Mouse (Mus musculus) activated CD4-positive, CD25-positive, alpha-beta regulatory T cell, adult 4 months (primary cell): Measurements from ENCODE around the gene Fam110a. TPM values are rescaled to one million over a fixed set of nuclear protein-coding genes. Genes with fewer than 3 reads are reported as not detected.

ENCODE experiments used
- ATAC-seq: one replicate; pipeline ENCODE4 v1.8.0; 2017
- polyA plus RNA-seq, 2 experiments: library from polyadenylated mRNA; unstranded; fragments of 100-300 nt; shearing (Covaris generic); gene quantifications; one replicate each; pipeline ENCODE4 v1.2.1; 2017

Gene Fam110a
- polyA plus RNA-seq, 2 experiments from 2014 or later = 15.2 to 27.5 TPM

GRCm38 (mm10) chr2:151969396-151969795 is 10.6 kb downstream of the Fam110a start:
- ATAC-seq = no peak

GRCm38 (mm10) chr2:151968986-151969385 is 11.0 kb downstream of the Fam110a start:
- no peak for ATAC-seq

DNA sequence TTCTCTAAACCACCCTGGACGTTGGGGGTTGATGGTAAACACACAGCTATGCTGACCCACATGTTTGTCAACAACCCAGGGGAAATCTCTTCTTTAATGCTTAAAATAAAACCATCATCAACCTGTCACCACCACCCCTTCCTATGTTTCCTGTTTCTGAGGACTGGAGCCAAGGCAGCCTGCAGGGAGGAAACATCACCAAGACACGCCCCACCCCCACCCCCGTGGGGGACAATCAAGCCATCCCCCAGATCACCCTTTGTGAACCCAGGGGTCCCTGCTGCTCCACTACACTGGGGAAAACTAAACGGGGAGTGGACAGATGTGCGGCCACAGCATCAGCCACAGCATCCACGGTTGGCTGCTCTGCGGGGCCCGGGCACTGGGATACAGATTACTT is 11.6 kb downstream of the Fam110a start:
- no peak for ATAC-seq

- peak; percentile 29 for ATAC-seq
These were observed 12.2 kb downstream of the Fam110a start for GRCm38 (mm10) chr2:151967792-151968191.

DNA sequence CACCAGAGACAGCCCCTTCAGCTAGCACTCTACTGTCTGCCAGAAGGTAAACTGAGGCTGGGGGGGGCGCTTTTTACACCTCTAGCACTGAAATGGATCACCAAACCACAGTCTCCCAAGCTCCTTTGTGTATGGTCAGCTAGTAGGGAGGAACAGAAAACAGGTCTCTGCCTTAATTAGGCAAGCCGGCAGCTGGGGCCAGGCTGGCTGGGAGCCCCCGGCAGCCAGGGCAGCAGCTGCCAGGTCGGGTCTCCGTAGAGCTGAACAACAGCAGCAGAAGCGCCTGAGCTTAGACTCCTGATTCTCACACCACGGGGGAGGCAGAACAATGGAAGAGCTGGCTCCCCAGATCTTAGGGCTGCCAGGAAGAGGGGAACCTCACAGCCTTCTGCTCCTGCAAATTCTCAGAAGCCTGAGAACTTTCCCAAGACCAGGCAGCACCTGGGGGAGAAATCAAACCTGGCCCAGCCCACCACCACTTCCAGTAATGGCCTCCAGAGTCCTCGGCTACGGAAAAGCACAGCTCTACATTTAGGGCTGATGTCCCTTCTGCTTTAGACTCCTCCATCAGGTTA is 12.8 kb downstream of the Fam110a start:
- ATAC-seq = no peak

DNA sequence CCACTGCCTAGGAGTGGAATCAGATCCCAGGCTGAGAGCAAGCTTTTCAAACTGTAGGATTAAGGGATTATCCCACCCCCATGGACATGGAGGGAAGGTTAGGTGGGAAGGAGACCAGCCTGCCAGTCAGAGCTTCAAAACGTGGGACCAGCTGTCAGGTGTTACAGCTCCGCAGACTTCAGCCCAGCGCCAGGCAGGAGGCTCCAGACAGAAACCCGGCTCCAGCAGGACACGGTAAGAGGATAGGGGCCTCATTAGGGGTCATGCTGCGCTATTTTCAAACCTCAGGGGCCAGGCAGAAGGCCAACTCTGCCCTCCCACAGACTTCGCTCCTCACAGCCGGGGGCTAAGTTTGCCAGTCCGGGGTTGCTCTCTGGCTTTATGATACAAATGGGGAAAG is 16.0 kb downstream of the Fam110a start:
- ATAC-seq = no peak

DNA sequence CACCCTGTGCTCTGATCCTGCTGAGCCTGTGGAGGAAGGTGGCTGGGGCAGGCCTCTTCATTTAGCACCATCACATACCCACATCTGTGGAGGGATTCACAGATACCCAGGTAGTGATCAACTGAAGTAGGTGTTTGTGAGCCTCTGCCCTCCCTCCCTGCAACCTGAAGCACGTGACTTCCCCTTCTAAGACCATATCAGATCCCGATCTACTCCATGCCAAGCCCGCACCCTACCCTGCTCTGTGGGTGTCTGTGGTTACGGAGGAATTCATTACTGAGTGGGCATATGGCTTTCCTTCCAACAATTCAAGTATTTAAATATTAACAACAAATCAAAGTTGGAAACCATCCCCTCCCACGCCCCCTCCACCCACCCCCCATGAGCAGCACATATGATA is 16.7 kb downstream of the Fam110a start:
- no peak for ATAC-seq

- no peak for ATAC-seq
These were observed 17.5 kb downstream of the Fam110a start for GRCm38 (mm10) chr2:151962474-151962873.

DNA sequence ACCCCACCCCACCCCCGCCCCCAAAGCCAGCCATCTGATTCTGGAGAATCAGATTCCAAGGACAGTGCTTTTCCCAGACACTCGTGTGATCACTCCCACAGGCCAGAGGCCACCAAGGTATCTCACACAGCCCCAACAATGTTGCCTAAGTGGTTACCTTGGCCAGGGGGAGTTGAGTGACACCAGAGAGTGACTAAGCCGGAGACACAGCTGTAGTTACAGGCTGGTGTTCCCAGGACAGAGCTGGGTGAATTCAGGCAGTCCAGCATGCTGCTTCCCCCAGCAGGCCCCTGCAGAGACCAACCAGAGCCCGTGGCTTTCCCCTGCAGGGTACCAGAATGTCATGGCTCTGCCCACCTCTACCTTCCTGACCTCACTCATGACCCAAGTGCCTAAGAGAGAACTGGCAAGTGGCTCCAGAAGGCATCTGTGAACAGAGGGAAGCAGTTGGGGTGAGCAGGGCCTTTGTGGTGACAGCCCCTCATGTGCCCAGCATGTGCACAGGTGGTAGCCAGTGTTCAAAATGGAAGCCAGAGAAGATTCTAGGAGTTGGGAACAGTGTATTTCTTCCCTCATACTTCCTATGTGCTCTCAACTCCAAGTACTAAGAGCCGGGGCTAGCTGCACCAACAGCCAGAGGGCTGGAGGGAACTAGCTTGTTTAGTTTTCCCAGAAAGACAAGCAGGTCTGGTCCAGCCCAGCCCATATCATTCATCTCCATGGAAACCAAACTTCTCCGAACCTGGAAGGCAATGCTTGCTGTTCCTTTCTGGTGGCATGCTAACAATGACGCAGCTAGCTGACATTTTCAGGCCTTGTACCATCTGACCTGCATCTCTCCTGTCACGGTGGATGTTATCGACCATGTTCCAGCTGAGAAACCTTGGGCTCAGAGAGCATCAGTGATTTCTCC is 18.5 kb downstream of the Fam110a start:
- ATAC-seq = no peak

- peak; percentile 96 for ATAC-seq
These were observed 20.7 kb downstream of the Fam110a start for GRCm38 (mm10) chr2:151959274-151959673.

DNA sequence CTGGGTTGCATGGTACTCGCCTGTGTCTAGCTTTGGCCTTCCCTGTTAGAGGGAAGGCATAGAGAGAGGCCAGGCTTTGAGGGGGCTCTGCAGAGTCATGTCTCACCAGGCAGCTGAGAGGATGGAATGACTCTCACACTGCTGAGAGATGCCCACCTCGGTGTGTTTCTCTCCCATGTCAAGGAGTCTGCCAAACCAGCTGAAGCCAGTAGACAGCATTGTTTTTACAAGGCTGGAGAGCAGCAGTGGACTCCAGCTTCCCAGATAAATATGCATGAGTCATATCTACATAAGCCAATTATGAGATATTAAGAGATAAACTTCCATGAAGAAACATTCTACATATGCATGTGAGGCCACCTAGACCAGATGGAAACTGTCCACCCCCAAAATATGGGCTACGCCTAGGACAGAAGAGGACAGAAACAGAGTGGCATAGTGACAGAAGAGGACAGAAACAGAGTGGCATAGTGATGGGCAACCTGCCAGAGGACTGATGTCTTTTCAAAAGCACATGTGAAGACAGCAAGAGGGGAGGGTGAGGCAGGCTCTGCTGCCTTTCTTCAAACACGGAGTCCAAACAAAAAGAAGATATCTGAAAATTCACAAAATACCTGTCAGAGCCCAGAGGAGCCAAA is 23.4 kb downstream of the Fam110a start:
- no peak for ATAC-seq

- no peak for ATAC-seq
These were observed 26.4 kb downstream of the Fam110a start for GRCm38 (mm10) chr2:151953665-151954064.

DNA sequence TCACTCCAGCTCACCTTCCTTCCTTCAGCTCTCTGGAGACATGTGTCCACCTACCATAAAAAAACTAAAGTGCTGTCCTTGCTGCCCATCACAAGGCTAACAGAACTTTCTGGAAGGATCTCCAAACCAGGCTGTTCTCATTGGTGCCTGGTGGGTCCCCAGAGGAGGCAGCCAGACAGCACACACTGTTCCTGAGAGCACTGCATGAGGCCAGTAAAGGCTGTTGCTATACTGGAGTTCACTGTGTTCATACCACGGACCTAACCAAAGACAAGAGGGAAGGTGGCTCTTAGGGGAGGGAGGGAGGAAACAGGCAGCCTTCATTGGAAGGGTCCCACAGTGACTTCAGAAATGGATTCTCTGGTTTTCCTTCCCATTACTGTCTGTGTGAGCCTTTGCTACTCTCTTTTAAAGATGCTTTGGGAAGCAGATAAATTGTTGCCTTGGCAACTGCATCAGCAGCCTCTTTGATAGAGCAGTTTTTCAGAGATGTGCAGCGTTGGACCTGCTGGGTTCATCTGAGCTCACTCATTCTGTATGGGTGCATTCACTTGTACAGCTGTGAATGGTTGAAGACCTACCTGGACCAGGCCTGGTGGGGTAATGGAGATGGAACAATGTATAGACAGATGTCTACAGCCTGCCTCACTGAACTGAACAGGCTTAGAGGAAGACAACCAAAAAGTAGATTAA is 30.8 kb downstream of the Fam110a start:
- ATAC-seq = no peak

GRCm38 (mm10) chr2:151948311-151948710 is 31.7 kb downstream of the Fam110a start:
- ATAC-seq = no peak

DNA sequence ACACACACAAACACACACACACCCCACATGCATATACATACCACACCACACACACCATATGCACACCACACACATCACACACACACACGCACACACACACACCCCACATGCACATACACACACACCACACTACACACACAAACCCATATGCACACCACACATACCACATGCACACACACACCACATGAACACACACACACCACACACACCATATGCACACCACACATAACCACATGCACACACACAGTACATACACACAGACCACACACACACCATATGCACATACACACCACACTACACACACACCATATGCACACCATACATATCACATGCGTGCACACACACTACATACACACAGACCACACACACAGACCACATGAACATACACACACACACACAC is 32.4 kb downstream of the Fam110a start:
- no peak for ATAC-seq

GRCm38 (mm10) chr2:151944106-151944505 is 35.9 kb downstream of the Fam110a start:
- ATAC-seq = peak; percentile 76

DNA sequence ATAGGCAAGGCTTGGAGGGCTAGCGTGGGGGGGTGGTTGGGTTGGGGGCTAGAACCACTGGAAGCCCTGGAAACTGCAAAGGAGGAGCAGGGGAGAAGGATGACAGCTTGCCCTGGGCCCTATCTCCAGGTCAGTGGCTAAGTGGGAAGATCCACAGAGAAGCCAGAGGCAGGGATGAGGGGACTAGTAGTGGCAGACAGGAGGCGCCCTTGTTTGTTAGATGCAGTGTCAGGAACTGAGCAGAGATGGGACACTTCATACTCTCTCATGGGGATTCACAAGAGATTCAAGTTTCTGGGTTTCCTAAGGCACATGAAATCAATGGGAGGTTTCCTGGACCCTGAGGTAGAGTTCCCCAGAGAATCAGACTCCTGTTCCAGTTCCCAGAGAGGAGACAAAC is 38.8 kb downstream of the Fam110a start:
- peak; percentile 56 for ATAC-seq

- no peak for ATAC-seq
These were observed 40.2 kb downstream of the Fam110a start for GRCm38 (mm10) chr2:151939651-151940420.

DNA sequence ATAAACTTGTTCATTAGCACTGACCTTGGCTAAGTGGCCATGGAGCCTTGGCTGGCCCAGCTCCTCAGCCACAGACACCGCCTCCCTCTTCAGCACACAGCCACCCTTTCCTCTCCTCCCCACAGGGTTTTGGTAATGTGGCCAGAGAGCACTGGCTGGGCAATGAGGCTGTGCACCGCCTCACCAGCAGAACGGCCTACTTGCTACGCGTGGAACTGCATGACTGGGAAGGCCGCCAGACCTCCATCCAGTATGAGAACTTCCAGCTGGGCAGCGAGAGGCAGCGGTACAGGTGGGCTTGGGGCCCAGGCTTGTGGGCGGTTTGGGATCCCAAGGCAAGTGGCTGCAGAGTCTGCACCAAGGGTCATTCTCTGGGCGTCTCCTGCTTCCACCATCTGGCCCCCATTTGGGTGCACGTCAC is 41.2 kb downstream of the Fam110a start:
- no peak for ATAC-seq

DNA sequence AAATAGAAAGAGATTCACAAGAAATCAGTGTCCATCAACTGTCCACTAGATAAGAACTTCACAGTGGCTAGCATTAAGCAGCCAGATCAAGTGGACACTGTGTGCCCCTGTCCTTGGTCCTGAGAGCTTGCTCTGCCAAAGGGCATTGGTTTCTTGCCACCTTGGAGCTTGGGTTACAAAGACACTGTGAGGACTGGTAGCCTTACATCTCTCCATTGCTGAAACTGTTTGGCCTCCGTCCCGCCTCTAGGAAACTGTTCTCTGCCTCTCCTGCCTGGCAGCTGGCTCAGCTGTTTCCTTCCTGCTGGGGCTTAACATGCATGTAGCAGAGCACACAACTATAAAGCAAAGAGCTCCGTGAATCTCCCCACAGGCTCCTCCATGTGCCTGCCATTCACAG is 42.1 kb downstream of the Fam110a start:
- ATAC-seq = no peak

DNA sequence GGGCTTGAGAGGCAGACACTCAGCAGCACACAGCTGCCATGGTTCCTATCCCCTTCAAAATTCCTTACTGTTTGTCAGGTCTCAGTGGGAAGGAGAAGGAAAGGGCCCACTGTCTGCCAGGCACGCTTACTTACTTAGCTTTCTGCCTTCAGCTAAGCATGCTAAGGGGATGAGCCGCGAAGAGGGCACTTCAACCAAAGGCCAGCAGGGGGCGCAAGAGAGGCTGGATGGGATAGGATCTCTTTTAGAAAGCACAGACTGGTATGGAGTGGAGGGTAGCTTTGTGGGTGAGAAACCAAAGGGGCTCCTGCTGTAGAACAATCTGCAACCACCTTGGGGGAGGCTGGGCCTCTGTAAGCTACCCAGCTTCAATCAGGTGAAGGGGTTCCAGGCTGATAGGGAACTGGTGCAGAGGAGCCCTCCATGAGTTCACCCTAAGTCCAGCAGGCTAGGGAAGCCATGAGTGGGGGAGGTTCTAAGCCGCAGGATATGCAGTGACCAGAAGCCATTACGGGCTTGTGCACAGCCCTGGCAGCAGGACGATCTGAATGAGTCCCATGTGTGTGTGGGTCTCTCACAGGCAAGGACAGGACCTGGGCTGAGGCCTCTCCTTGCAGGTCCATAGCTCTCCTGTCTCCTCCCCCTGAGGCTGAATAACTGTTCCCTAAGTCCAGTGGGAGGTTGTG is 49.5 kb downstream of the Fam110a start:
- peak; percentile 92 for ATAC-seq

DNA sequence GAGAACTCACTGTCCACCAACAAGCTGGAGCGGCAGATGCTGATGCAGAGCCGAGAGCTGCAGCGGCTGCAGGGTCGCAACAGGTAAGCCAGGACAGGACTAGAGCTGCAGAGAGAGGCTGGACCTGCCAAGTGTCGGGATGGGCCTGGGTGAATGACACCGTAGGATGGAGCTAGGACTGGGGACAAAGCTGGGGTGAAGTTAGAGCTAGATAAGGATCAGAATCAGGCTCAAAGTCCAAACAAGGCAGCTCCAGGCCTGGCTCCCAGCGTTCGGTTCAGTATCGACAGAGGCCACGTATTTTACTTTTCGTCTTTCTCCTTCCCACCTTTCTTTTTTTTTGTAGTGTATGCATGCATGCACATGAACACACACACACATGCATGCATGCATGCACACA is 52.9 kb downstream of the Fam110a start:
- ATAC-seq = no peak
